Mouse (Mus musculus) embryonic facial prominence, embryonic 14.5 days (tissue): ENCODE results near the gene Il21r. TPM values are rescaled to one million over a fixed set of nuclear protein-coding genes. Genes with fewer than 3 reads are reported as not detected.

Experiments
- ATAC-seq: fragments of 200-750 bp; cut with Nextera tagmentation; 2 replicates; pipeline ENCODE4 v1.8.0; 2017; ENCODE audit warnings: low read depth, moderate number of reproducible peaks, moderate TSS enrichment
- DNase-seq: peaks from one replicate; pipeline ENCODE4 v3.0.0-alpha.2; 2015; ENCODE audit warnings: low spot score
- H3K27ac ChIP-seq: fragments of 300-500 bp; sonication (generic); replicated peaks from 2 replicates; pipeline ENCODE4 v1.5.1; 2014; ENCODE audit warnings: low read depth, mild to moderate bottlenecking, low read length, moderate library complexity
- H3K27me3 ChIP-seq: fragments of 300-500 bp; sonication (generic); replicated peaks from 2 replicates; pipeline ENCODE4 v1.6.1; 2014; ENCODE audit warnings: low read length; ENCODE audit not compliant: control insufficient read depth, insufficient read depth
- H3K36me3 ChIP-seq: fragments of 300-500 bp; sonication (generic); 2 replicates; pipeline ENCODE4 v1.6.1; 2014; ENCODE audit warnings: low read length, mixed read lengths; ENCODE audit not compliant: control insufficient read depth, insufficient read depth
- H3K4me1 ChIP-seq: fragments of 300-500 bp; sonication (generic); 2 replicates; pipeline ENCODE4 v1.6.1; 2014; ENCODE audit warnings: antibody characterized with exemption, low read length; ENCODE audit not compliant: control insufficient read depth, insufficient read depth
- H3K4me2 ChIP-seq: fragments of 300-500 bp; sonication (generic); 2 replicates; pipeline ENCODE4 v1.6.1; 2014; ENCODE audit warnings: low read depth, mild to moderate bottlenecking, low read length, moderate library complexity, mixed read lengths
- H3K4me3 ChIP-seq: fragments of 300-500 bp; sonication (generic); 2 replicates; pipeline ENCODE4 v1.5.1; 2014; ENCODE audit warnings: low read depth, mild to moderate bottlenecking, low read length
- H3K9ac ChIP-seq: fragments of 300-500 bp; sonication (generic); 2 replicates; pipeline ENCODE4 v1.6.1; 2014; ENCODE audit warnings: low read depth, mild to moderate bottlenecking, low read length, moderate library complexity, mixed read lengths
- H3K9me3 ChIP-seq: fragments of 300-500 bp; sonication (generic); 2 replicates; pipeline ENCODE4 v1.6.1; 2016; ENCODE audit warnings: low read length; ENCODE audit not compliant: control insufficient read depth
- WGBS: fragments of 180-500 bp; shearing (Covaris S2); extraction: QIAGEN DNeasy Blood & Tissue Kit; methylation state at CpG from one replicate; pipeline ENCODE4 v1.1.7; 2014; 5-methylcytosine and 5-hydroxymethylcytosine counted together
- polyA plus RNA-seq: library from polyadenylated mRNA; unstranded; fragments of >200 nt; fragmentation: Nextera tagmentation; extraction: Ambion mirVana; gene quantifications from 2 replicates; pipeline ENCODE4 v1.2.1, GENCODE M21; 2014

Gene Il21r
- polyA plus RNA-seq, 1 experiment from 2014 or later, result 0.46 TPM

GRCm38 (mm10) chr7:125600612-125601279 lies 2.5 kb upstream of the Il21r start:
- Histone ChIP-seq H3K4me1 (no peaks in the 10 kb centered on the region), H3K9me3 (no peaks in the 10 kb centered on the region), H3K36me3 (no peaks in the 10 kb centered on the region), H3K9ac (no peak overlapping the region), H3K27me3 (no peaks in the 10 kb centered on the region), H3K4me2 (no peak overlapping the region), H3K27ac (no peak overlapping the region), H3K4me3 (no peak overlapping the region)
- WGBS, result 36% methylated on average over 6 of the region's 6 CpGs
- ATAC-seq, result no peak
- no peak for DNase-seq

- H3K9me3 ChIP-seq, result no peaks in the 10 kb centered on the region
- H3K27me3 ChIP-seq, result no peaks in the 10 kb centered on the region
- no peak for ATAC-seq
- H3K36me3 ChIP-seq, result no peaks in the 10 kb centered on the region
- no peaks in the 10 kb centered on the region for H3K4me1 ChIP-seq
- no peak overlapping the region for H3K9ac ChIP-seq
- H3K4me2 ChIP-seq, result no peak overlapping the region
- WGBS, result 81% methylated on average over 6 of the region's 6 CpGs
- H3K4me3 ChIP-seq, result no peak overlapping the region
- H3K27ac ChIP-seq, result no peak overlapping the region
- DNase-seq, result no peak
These were observed 2.0 kb upstream of the Il21r start for GRCm38 (mm10) chr7:125601280-125601670.

GRCm38 (mm10) chr7:125601821-125602448 lies 1.3 kb upstream of the Il21r start:
- DNase-seq (no peak), ATAC-seq (no peak)
- Histone ChIP-seq H3K9me3 (no peaks in the 10 kb centered on the region), H3K4me1 (no peaks in the 10 kb centered on the region), H3K36me3 (no peaks in the 10 kb centered on the region), H3K27me3 (no peaks in the 10 kb centered on the region), H3K9ac (no peak overlapping the region), H3K4me2 (no peak overlapping the region), H3K27ac (no peak overlapping the region), H3K4me3 (no peak overlapping the region)
- WGBS, result 63% methylated on average over 11 of the region's 11 CpGs

GRCm38 (mm10) chr7:125604362-125605319 lies 1.4 kb downstream of the Il21r start:
- no peaks in the 10 kb centered on the region for H3K4me1 ChIP-seq
- no peak overlapping the region for H3K4me3 ChIP-seq
- no peaks in the 10 kb centered on the region for H3K36me3 ChIP-seq
- no peak for ATAC-seq
- no peak overlapping the region for H3K4me2 ChIP-seq
- 76% methylated on average over 12 of the region's 12 CpGs for WGBS
- peaks cover 4% of the 10 kb centered on the region; the same call in 1 of the 2 replicates for H3K9me3 ChIP-seq
- H3K9ac ChIP-seq, result no peak overlapping the region
- no peak overlapping the region for H3K27ac ChIP-seq
- DNase-seq, result no peak
- H3K27me3 ChIP-seq, result no peaks in the 10 kb centered on the region

- Histone ChIP-seq H3K27me3 (no peaks in the 10 kb centered on the region), H3K9me3 (peaks cover 5% of the 10 kb centered on the region; the same call in 1 of the 2 replicates), H3K27ac (no peak overlapping the region), H3K4me1 (no peaks in the 10 kb centered on the region), H3K4me3 (no peak overlapping the region), H3K36me3 (no peaks in the 10 kb centered on the region), H3K9ac (no peak overlapping the region), H3K4me2 (no peak overlapping the region)
- ATAC-seq (no peak), DNase-seq (no peak)
- WGBS, result 61% methylated on average over 4 of the region's 4 CpGs
These were observed 2.5 kb downstream of the Il21r start for GRCm38 (mm10) chr7:125605725-125606139.

- DNase-seq, result no peak
- Histone ChIP-seq H3K4me3 (no peak overlapping the region), H3K9me3 (peaks cover 5% of the 10 kb centered on the region; the same call in 1 of the 2 replicates), H3K4me1 (no peaks in the 10 kb centered on the region), H3K9ac (no peak overlapping the region), H3K27me3 (no peaks in the 10 kb centered on the region), H3K36me3 (no peaks in the 10 kb centered on the region), H3K4me2 (no peak overlapping the region), H3K27ac (no peak overlapping the region)
- WGBS, result 79% methylated on average over 2 of the region's 2 CpGs
- no peak for ATAC-seq
These were observed 3.3 kb downstream of the Il21r start for GRCm38 (mm10) chr7:125606265-125607164.

- no peaks in the 10 kb centered on the region for H3K36me3 ChIP-seq
- no peak overlapping the region for H3K4me3 ChIP-seq
- WGBS, result 55% methylated on average over 6 of the region's 6 CpGs
- H3K4me1 ChIP-seq, result no peaks in the 10 kb centered on the region
- no peak overlapping the region for H3K4me2 ChIP-seq
- no peak overlapping the region for H3K9ac ChIP-seq
- H3K27ac ChIP-seq, result no peak overlapping the region
- DNase-seq, result no peak
- H3K27me3 ChIP-seq, result no peaks in the 10 kb centered on the region
- peaks cover 5% of the 10 kb centered on the region; the same call in 1 of the 2 replicates for H3K9me3 ChIP-seq
- no peak for ATAC-seq
These were observed 4.4 kb downstream of the Il21r start for GRCm38 (mm10) chr7:125607384-125608182.
